Mouse (Mus musculus): ENCODE results near the gene Surf2.

The Surf2 gene

DNA sequence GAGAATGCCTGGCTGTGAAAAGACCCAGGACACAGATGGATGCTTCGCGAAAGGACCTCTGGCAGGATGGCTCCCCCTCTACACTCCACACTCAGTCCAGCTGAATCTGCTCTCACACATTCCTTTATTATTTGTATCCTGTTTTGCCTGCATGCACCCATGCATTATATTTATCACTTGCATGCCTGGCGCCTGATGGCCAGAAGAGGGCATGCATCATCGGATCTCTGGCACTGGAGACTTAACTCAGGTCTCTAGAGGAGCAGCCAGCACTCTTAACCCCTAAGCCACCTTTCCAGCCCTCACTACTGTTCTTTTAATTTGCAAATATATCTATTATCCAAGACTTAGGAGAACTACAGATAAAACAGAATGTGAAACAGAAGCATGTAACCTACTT is 44.6 kb downstream of the Surf2 start:
- DNase-seq (ENCODE audit: low read depth): no peak

DNA sequence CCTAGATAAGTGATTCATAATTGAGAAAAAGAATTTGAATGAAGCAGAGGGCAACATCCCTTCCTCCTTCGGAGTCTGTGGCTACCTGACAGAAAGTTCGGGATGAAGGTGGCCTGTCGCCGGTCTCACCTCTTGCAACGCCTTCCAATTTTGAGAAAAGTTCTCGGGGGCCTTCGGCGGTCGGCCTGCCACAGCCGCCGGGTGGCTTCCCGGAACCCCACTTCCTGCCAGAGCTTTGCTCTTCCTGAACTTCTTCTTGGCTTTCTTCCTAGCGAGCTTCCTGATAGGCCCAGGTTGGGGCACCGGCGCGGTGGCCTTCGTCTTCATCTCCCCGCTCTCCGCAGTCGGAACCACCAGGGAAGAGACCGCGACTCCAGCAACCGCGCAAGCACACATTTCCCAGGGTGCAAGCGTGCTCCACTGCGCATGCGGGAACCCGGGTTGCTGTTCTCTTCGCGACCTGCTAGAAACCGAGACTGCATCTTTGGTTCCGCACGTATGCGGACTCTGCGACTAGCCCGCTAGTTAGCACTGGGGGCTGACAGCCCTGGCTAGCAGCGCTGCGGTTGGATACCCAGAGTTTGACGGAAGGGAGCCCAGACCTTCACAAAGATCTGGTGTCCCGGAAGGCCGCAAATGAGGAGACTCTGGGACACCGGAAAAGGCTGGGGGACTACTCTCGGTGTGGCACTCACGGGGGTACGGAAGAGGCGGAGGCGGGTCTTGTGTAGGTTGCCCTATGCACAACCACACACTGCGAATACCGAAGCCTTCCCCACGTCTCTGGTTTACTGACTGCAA is 48.0 kb downstream of the Surf2 start, which contains the start of gene Rexo4:
Gene Rexo4, minus strand, starts transcription at position 464 of the 801 bp plus-strand sequence.
- DNase-seq (ENCODE audit: low read depth): peak; percentile 90

GRCm38 (mm10) chr2:26964724-26965370 is 48.7 kb downstream of the Surf2 start:
- DNase-seq (ENCODE audit: low read depth): no peak

- no peak for DNase-seq (ENCODE audit: low read depth)
Observed at GRCm38 (mm10) chr2:26967262-26967661, 51.1 kb downstream of the Surf2 start.

Data from c-Kit-positive CD71-positive TER-119-negative erythroid progenitor cells, embryonic 14.5 days (primary cell).